Mouse (Mus musculus): Measurements from ENCODE around the gene Zer1.

DNA sequence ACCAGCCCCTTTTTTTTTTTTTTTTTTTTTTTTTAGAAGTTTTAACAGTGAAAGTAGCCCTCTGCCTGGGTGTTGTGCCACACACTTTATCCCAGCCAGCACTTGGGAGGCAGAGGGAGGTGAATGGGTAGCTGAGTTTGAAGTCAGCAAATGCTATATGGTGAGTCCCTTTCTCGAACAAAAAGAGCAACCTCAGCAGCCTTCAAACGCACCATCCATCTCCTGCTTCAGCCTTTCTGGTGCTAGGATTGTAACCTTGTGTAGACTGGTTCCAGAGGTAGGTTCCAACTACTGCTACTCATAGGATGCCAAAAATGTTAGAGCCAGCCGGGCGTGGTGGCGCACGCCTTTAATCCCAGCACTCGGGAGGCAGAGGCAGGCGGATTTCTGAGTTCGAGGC, 47.9 kb downstream of the Zer1 start:
- no peak for TF ChIP-seq CTCF (IDR thresholded peaks at IDR 0.05; ENCODE audit: low read depth)
- no peak for TF ChIP-seq EP300 (IDR thresholded peaks at IDR 0.05; ENCODE audit: low read depth)

All from liver, postnatal 0 days (tissue).